Mouse (Mus musculus) thymus, adult 2 months (tissue): Measurements from ENCODE around the gene Traf7.

Experiments used
- CTCF ChIP-seq: fragments of 200-500 bp; IDR thresholded peaks from 2 replicates; pipeline ENCODE4 v1.5.1; 2012; ENCODE audit warnings: mild to moderate bottlenecking, control low read depth, low read length, moderate library complexity, borderline replicate concordance; ENCODE audit not compliant: control insufficient read depth, poor library complexity, insufficient read depth; ENCODE audit errors: extremely low read depth
- POLR2A ChIP-seq: fragments of 200-500 bp; IDR thresholded peaks from 2 replicates; pipeline ENCODE4 v1.6.1; 2012; ENCODE audit warnings: mild to moderate bottlenecking, low read length, control low read depth, moderate library complexity; ENCODE audit not compliant: control insufficient read depth, poor library complexity, insufficient read depth; ENCODE audit errors: extremely low read depth

- TF ChIP-seq POLR2A, result no peak
- peak; percentile 84; the same call in 1 of the 2 replicates for TF ChIP-seq CTCF
These were observed 1.3 kb upstream of the Traf7 start for GRCm38 (mm10) chr17:24529007-24529451.
